Mouse (Mus musculus) right cerebral cortex, postnatal 10 days (tissue): ENCODE measurements around the gene Prkd2.

Experiments
- DNase-seq, 2 experiments: peaks; one replicate each; pipeline ENCODE4 v3.0.0; 2021; ENCODE audit warnings: low spot score in 2 of 2

The Prkd2 gene

DNA sequence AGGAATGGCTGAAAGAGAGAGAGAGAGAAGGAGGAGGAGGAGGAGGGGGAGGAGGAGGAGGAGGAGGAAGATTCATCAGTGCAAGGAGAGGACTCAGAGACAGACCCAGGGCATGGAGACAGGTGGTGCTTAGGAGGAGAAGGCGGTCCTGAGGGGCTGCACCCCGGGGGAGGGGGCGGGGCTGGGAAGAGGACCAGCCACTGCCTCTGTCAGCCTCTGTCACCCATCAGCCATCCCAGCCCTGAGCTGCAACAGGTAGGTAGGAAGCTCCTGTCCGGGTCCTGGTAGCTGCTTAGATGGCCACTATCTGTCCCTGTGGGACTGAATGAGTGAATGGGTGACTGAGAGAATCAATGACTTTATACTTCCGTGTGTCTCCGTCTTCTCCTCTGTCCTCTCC, 50.9 kb downstream of the Prkd2 start:
- no peak for DNase-seq

GRCm38 (mm10) chr7:16894279-16894678, 51.6 kb downstream of the Prkd2 start:
- no peak for DNase-seq

DNA sequence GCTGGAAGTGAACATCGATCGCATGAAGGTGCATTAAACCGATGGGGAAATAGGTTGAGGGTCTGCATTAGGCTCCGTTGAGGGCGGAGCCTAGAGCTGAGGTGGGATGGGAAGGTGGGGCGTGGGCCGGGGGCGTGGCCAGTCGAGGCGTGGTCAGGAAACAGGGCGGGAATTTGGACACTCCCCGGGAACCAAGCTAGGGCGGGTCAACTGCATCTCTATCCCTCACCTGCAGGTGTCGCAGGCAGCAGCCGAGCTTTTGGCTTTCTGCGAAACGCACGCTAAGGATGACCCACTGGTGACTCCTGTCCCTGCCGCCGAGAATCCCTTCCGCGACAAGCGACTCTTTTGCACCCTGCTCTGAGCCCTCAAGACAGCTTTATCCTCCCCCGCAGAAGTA, 52.3 kb downstream of the Prkd2 start:
- peak in 1 of 2 experiments; percentile 80 for DNase-seq

DNA sequence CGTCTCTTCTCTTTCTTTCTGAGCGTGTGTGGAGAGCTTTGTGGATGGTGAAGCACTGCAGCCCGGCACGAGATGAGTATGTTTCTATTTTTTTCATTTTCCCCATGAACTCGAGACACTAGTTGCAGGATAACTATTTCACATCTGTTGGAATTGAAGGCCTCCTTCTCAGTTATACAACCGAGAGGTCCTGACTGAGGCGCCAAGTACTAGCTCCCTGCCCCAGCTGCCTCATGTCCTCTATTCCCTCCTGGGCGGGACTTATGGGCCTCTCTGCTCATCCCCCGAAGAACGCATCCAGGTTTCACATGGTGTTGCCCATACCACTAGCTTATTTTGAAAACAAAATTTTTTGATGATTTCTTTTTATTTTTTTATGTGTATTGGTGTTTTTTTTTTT, 52.8 kb downstream of the Prkd2 start:
- no peak for DNase-seq

DNA sequence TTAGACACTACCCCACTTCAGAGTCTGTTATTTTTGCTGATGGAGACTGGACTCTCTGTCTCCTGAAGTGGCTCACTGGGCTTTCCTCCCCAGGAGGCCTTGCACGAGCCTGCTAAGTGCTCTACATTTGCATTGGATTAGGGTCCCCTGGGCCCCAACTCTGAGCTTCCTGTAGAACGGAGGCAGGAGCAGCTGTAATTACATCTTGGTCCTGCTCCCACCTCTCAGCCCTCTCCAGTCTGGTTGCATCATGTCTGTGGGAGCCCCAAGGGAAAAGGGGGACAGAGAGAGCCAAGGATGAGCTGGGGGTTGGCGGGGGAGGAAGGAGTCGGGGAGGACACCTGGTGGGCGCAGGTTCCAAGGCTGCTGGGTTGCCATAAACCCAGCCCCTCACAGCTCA, 57.8 kb downstream of the Prkd2 start:
- DNase-seq, result no peak

GRCm38 (mm10) chr7:16903439-16903955, 60.8 kb downstream of the Prkd2 start:
- DNase-seq, result no peak

GRCm38 (mm10) chr7:16904120-16904675, 61.5 kb downstream of the Prkd2 start:
- DNase-seq, result no peak

DNA sequence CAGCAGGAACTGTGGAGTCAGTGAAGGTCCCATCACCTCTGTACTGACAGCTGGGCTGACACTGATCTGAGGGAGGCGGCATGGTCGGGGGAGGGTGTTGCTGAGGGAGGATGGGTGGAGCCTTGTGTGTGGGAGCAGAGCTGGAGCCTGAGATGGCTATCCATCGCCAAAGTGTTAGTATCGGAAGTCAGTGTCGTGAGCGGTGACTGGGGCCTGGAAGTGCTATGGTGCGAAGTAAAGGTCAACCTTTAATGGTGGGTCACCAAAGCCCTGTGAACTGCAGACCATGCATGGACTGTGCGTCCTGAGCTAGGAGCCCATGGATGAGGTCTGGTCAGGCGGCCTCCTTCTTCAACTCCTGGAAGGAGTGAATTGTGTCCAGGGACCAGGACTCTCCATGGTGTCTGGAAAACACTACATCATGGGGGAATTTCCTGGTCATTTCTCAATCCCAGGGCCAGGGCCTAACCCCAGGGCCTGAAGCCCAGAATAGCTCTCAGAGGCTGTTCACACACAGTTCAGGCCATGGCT, 62.9 kb downstream of the Prkd2 start:
- no peak for DNase-seq

- DNase-seq, result no peak
These were observed 63.6 kb downstream of the Prkd2 start, which contains the start of gene Ptgir for GRCm38 (mm10) chr7:16906281-16906680. TSS of gene Ptgir (plus strand) at chr7:16906490.

- no peak for DNase-seq
These were observed 64.3 kb downstream of the Prkd2 start for GRCm38 (mm10) chr7:16906889-16907559.

GRCm38 (mm10) chr7:16907842-16908241, 65.1 kb downstream of the Prkd2 start:
- no peak for DNase-seq

DNA sequence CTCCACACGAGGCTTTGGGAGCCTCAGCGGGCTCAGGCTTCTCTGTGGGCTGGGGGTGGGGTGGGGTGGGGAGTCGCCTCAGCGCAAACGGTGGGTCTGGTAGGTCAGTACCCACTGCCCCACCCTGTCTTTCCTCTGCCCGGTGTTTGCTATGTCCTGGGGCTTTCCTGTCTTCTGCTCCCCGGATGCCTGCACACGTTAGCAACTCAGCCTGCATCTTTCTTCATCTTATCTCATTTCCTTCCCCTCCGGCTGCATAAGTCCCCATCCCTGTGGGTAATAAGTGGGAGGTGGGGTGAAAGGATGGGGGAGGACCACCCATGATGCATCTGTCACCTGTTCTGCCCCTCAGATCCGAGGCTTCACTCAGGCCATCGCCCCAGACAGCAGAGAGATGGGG, 65.7 kb downstream of the Prkd2 start:
- no peak for DNase-seq

DNA sequence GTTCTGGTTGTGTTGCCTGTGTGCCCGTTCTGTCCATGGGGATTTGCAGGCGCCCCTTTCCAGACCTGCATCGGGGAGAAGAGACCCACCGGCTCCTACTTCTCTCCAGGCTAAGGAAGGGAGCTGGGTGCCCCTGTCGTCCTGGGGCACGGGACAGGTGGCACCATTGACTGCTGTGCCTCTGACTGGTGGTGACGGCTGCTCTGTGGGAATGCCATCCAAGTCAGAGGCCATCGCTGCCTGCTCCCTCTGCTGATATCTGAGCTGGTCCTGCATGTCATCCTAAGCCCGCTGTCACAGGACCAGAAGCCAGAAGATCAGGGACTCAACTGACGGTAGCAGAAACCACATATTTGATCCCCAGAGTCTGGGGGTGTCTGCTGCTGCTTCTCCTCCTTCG, 66.2 kb downstream of the Prkd2 start:
- no peak for DNase-seq

DNA sequence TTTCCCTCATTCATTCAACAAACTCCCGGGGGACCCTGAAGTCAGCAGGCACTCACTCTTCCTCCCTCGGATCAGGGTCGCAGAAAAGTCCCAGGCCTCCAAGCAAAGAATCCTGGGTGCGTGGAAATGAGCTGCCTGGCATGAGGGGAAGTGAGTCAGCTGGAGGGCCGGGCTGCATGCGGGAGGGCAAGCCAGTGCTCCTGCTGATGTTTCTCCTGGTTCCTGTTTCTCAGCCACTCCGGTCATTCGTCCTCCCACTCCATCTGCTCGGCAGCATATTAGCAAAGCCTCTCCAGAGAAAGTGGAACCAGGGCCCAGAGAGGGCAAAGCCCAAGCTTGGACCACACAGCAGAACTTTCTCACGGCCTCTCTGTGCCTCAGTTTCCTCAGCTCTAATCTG, 67.2 kb downstream of the Prkd2 start:
- DNase-seq, result no peak

- no peak for DNase-seq
These were observed 69.2 kb downstream of the Prkd2 start for GRCm38 (mm10) chr7:16911904-16912303.

DNA sequence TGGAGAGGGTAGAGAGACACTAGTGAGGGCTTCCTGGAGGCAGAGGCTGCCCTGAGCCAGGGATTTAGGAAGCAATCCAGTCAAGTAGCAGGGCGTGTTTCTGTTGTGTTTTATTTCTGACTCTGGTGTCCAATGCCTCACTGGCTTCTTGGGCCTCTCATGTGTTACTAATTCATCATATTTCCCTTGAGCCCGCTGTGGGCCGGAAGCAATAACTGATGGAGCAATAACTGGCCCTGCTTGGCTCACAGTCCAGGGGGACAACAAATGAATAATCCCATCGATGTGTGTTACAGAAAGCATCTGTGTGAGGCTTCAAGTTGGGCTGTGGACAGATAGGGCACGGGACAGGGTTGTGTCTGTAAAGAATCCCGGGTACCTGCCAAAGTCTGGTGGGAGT, 69.7 kb downstream of the Prkd2 start:
- no peak for DNase-seq

- peak; percentile 77 to 80 for DNase-seq
These were observed 71.2 kb downstream of the Prkd2 start for GRCm38 (mm10) chr7:16913806-16914452.

DNA sequence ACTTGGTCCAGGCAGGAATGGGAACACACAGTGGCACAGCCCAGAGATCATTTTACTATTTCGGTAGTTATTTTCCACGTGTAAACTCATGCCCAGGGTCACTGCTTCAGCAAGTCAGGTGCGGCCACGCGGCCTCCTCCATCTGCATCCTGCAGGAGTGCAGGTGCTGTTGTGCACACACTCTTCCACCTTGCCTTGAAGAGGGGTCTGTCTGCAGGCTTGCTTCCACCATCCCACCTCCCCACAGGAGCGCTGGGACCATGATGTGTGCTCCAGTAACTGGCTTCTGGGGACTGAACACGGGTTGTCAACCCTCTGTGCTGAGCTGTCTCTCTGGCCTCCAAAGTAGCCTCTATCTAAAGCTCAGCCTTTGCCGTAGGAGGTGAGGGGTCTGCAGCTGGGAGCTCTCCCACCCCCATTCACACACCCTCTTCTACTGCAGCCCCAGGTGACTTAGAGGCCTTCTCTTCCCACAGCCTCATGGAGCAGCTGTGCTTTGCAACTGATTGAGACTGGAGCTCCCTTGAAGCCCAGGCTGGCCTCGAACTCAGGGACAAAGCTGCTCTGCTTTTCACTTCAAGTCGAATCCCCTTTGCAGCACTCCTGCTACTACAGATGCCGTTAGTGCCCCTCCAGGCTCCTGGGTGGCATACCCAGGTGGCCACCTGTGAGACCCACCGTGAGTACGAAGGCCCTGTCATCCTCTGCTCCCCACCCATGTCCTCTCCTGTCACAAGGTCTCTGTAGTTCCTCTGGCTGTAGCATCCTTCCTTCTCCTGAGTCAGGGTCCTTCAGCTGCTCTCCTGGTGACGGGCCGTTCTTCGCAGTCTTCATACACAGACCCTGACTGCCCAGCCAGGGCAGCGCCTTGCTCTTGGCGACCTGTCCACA, 72.0 kb downstream of the Prkd2 start:
- no peak for DNase-seq

GRCm38 (mm10) chr7:16915461-16916340, 73.0 kb downstream of the Prkd2 start:
- no peak for DNase-seq

- DNase-seq, result peak in 1 of 2 experiments; percentile 57
These were observed 73.9 kb downstream of the Prkd2 start for GRCm38 (mm10) chr7:16916342-16917265.
